Mouse (Mus musculus) stomach, postnatal 0 days (tissue): ENCODE measurements around the gene Polr2a.

Source experiments
- CTCF ChIP-seq: IDR thresholded peaks from 2 replicates; pipeline ENCODE4 v1.5.1; 2016; ENCODE audit warnings: antibody characterized with exemption, low read depth, mild to moderate bottlenecking, moderate library complexity
- EP300 ChIP-seq: optimal IDR thresholded peaks from 2 replicates; pipeline ENCODE3; 2016; ENCODE audit warnings: antibody characterized with exemption

- TF ChIP-seq CTCF (peak; percentile 21; the same call in 1 of the 2 replicates), EP300 (no peak)
Measured at GRCm38 (mm10) chr11:69795168-69795982, 36.9 kb upstream of the Polr2a start, which contains the start of gene Chrnb1.
